Mouse (Mus musculus) testis, postnatal 10 days (tissue): ENCODE results near the gene Eno3.

Experiments used
- DNase-seq: peaks from one replicate; pipeline ENCODE4 v3.0.0; 2021; ENCODE audit warnings: low spot score

The Eno3 gene

DNA sequence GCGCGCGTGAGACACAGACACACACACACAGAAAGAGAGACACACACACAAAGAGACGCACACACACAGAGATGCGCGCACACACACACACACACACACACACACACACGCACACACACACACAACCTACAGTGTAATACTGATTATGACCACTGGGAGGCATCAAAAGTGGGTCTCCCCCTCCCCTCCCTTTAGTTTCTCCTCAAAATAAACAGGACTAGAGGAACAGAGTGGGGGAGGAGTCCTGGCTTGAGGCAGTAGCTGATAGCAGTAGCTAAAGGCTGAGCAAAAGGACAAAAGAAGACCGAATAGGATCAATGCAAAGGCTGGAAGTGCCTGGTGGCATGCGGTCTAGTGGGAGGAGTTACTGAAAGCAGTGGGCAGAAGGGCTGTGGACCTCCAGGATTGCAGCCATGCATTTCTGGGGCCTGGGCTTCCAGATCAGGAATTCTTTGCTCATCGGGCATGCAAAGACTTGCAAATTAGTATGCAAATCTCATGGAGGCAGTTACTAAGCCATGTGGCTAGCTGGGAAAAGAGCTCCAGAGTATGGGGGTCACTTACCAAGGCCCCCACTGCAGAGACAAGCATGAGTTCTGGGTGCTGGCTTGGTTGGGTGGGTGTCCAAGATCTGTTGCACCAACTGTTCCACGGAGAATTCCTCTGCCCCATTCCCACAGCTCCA lies 25.0 kb downstream of the Eno3 start:
- DNase-seq: no peak

DNA sequence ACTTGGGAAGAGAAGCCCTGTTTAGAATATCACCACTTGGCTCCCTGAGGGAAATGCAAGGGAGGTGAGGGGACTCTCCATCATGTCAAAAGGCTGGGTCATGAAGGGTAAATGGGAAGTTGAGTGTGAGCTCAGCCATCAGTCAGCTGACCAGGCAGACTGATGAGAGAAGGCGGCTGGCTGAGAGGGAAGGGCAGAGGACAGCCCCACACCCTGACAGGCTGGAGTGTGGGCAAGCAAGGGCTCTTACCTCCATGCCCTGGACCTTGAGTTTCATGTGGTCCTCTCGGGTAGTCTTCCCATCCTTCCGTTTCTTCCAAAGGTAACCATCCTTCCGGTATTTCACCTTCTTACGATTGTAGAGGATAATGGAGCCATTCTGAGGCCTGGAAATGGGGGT lies 26.6 kb downstream of the Eno3 start:
- no peak for DNase-seq

DNA sequence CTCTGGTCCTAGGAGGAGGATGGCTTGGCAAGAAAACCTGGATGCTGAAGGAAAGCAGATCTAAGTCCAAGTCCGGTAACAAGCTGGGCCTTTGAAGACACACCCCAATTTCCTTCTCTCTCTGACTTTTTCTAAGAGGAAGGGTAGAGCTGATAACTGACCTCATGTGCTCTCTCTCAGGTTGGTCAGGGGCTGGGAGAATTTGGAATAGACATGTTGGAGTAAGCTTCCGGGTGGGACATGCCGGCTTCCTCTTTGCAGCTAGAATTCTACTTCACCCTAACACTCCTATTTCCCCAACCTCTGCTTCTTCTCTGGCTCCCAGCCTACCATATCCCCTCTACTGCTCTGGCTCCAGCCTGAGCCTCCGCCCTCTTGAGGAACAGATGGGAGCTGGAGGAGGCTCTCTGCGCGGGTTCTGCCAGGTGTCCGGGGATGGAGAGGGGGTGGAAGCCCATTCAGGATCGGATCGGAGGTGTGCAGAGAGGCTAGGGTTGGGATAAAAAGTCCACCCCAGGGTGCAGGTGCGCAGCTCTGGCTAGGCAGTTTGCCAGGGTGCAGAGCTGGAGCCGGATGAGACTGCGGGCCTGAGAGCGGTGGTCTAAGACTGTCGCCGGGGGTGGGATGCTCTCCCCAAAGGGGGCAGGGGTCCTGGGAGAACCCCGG lies 30.0 kb downstream of the Eno3 start:
- DNase-seq: peak; percentile 57

GRCm38 (mm10) chr11:70687601-70688199 lies 30.7 kb downstream of the Eno3 start, which contains the start of gene Camta2:
Camta2 (minus strand) TSS chr11:70688105.
- peak; percentile 94 for DNase-seq

DNA sequence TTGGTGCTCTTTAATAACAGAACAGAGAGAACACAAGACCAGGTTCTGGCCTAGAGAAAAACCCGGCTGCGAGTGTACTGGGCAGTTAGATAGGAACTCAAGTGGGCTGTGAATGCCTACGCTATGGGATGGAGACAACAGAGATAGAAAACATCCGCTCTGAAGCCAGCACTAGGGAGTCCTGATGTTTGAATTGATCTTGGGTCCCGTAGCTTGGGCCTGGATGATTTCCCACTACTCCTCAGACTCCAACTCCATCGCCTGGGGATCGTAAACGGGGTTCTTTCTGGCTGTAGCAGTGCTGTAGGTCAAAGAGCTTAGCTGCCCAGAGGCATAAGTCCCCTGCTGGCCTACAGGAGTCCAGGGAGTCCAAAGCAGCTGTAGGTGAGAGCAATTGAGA lies 31.4 kb downstream of the Eno3 start:
- no peak for DNase-seq

GRCm38 (mm10) chr11:70689578-70689977 lies 32.6 kb downstream of the Eno3 start:
- no peak for DNase-seq

DNA sequence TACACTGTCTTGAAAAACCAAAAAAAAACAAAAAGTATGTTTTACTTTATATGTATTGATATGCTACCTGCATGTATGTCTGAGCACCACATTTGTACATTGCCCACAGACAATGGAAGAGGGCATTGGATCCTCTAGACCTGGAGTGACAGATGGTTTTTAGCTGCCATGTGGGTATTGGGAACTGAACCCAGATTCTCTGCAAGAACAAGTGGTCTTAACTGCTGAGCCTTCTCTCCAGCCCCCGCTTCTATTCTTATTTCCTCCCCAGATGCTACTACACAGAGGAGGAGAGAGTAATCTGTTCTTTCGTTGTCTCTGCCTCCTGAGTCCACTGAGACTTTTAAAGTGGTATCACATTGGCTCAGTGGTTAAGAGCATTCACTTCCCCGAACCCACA lies 36.5 kb downstream of the Eno3 start:
- no peak for DNase-seq

GRCm38 (mm10) chr11:70697376-70697775 lies 40.4 kb downstream of the Eno3 start:
- no peak for DNase-seq

GRCm38 (mm10) chr11:70699051-70699450 lies 42.0 kb downstream of the Eno3 start:
- no peak for DNase-seq

- DNase-seq: peak; percentile 99
Measured at GRCm38 (mm10) chr11:70699722-70700556, 42.9 kb downstream of the Eno3 start, which contains the start of the genes Inca1 and Kif1c. Inca1 (minus strand) TSS chr11:70700155. Kif1c (plus strand) TSS chr11:70700548.

DNA sequence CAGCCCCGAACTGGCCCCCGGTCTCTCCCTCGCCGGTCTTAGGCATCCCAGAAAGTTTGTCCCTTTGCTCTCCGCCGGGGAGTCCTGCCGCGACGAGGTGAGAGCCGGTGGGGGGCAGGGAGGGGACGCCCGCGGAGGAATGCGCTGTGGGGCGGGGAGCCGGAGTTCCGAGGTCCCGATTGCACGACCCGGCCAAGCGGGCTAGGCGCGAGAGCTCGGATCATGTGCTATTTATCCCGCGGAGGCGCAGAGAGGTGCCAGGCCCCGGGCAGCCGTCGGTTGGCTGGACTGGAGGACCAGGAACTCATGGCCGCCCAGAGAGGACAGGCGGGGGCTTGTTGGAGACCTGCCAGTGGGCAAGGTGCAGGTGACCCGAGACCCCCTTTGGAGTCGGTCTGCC lies 43.6 kb downstream of the Eno3 start:
- DNase-seq: peak; percentile 82

DNA sequence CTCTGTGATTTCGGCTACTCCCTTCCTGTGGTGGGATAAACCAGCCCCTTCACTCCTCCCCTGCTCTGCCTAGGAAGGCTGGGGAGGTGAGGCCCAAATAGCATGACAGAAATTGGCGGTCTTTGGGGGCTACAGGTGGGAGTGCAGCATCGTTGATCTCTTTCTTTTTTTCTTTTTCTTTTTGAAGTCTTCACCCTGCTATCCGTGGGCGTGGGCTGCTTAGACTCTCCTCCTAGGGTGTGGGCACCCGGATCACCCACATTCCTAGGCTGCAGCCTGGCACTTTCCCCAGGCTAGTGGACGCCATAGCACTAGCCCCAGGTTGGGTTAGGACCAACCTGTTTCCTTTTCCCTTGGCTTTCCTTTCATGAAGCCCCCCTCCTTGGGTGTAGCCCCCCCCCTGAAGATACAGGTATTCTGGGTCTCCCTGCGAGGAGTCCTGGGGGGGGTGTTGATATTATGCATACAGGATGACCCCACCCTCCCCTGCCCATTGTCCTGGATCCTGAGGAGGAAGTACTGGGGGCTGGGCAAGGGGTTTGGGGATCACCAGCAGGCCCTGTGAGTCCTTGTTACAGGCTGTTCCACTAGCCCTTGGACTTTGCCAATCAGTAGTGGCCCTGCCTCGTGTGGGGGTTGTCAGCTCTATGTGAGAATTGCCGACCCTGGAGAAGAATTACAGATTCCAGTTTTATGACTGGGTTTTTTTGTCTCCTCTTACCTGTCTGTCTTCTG lies 44.4 kb downstream of the Eno3 start:
- DNase-seq: no peak

DNA sequence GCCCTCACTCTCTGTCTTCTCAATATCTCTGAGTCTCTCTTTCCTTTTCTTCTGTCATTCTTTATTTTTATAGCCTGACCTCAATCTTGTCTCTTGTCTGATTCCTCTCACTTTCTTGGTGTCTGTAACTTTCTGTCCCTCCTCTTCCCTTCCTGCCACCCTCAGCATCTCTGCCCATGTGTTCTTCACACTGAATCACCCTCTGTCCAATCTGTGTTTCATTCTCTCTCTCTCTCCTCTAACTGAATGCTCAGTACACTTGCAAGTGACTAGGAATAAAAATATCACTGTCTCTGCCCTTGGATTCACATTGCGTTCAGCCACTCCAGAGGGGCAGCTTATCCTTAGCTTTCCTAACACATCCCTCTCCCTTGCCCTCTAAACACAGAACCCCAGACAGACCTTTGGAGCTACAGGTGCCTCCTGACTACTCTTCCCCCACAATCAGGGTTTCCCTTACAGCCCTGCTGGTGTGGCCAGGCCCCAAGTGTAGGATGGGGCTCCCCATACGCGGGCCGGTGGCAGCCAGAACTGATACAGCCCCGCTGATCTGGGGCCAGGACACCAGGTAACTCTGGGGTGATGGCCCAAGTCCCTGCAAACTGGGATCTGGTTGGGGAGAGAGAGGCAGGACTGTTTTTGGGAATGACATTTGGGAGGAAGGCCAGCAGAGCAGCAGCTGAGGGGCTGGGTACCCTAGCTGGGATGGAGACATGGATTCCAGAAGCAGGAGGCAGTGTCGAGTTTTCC lies 45.2 kb downstream of the Eno3 start:
- DNase-seq: no peak

DNA sequence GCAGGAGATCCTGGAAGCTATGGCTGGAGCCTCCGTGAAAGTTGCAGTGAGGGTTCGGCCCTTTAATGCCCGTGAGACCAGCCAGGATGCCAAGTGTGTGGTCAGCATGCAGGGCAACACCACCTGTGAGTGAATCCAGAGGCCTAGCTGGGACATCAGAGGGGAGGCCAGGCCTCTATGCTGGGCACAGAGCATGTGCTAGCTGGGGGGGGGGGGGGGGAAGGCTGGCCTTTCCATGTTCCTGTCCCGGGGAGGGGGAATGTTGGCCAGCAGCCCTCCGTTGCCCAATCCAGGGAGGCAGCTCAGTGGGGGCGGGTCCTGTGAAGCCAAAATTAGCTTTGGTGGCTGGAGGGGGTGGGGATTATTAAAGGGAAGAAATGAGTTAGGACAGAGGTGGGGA lies 45.8 kb downstream of the Eno3 start:
- no peak for DNase-seq

- no peak for DNase-seq
Measured at GRCm38 (mm10) chr11:70706127-70706526, 49.1 kb downstream of the Eno3 start.

- no peak for DNase-seq
Measured at GRCm38 (mm10) chr11:70711026-70711425, 54.0 kb downstream of the Eno3 start.
